Mouse (Mus musculus) layer of hippocampus, adult 18-20 months (tissue): ENCODE data around the gene Plin3. TPM values are rescaled to one million over a fixed set of nuclear protein-coding genes. Genes with fewer than 3 reads are reported as not detected.

ENCODE experiments used
- DNase-seq, 2 experiments: peaks; one replicate each; pipeline ENCODE4 v3.0.0; 2022; ENCODE audit warnings: low spot score in 2 of 2
- total RNA-seq, 2 experiments: library from RNA; stranded (reverse); gene quantifications; 2 replicates each; pipeline ENCODE4 v1.2.3; 2021

Plin3 gene
- total RNA-seq, 2 experiments from 2014 or later, result 19.1 to 21.8 TPM

DNA sequence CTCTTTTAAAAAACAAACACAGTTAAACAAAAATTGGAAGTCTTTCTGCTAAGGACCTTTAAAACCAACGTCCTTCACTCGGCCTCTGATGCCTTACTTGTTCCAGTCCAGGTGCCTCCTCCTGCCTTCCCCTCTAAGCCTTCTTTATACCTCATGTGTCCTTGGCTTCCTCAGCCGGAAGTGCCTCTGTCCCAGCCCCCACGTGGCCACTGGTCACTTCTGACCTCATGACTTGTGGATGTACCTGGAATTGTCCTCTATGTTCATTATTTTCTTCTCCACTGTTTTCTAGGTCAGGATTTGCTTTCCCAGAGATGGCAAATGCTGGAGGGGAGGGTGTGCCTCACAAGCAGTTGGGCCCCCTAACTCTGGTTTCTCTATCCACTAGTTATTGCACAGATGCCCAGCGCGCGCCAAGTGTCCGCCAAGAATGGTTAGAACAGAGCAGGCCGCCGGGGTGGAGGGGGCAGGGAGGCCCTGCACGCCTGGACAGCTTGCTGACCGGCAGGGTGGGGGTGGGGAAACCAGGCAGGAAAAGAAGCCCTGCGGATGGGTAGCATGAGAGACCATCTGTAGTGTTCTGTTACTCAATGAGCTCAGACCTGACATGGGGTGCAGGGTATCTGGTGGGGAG is 9.8 kb upstream of the Plin3 start:
- DNase-seq, result no peak

DNA sequence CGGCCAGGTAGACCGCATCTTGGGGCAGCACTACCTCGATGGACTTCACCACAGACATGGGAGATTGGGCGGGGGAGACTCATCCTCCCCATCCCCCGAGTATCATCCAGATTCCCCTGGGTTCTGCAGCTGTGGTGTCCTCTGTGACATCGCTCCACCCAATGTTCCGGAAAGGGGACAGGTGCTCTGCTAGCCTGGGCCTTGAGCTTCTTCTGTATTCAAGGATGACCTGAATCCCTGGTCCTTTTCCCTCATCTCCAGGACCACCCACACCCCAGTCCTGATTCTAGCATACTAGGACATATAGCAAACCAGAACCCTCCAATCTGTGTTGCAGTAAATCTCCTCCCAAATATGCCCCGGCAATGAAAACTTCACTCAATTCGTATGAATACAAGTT is 7.5 kb upstream of the Plin3 start, which contains the start of gene Arrdc5:
Gene Arrdc5 (minus strand): TSS at position 101 of the 400 bp plus-strand sequence.
- no peak for DNase-seq

DNA sequence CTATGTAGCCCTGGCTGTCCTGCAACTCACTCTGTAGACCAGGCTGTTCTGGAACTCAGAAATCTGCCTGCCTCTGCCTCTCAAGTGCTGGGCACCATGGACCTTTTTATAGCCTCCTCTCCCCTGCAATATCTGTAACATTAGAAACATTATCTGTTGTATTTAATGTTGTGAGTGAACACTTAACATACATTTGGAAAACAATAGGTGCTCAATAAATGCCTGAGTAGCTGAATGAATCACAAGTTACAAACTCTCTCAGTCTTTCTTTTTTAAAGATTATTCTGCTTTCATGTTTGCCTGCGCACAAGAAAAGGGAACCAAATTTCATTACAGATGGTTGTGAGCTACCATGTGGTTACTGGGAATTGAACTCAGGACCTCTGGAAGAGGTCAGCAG is 5.6 kb upstream of the Plin3 start:
- no peak for DNase-seq

DNA sequence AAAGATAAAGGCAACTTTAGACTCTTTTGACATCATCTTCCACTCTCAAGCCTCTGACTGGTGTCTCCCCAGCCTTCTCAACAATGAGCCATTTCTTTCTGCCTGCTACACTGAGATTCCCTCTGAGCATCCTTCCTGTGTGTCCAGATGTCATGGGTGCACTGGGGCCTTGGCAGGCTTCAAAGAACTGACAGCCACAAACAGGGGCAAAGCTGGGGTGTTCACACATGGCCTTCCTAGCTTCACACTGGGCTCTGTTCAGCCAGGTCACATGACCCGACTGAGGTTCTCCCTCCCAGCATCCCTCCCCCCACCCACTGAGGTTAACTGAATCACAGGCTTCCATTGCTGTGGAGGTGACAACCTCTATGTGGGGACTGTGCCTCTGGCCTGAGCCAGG is 3.5 kb upstream of the Plin3 start:
- DNase-seq, result no peak

DNA sequence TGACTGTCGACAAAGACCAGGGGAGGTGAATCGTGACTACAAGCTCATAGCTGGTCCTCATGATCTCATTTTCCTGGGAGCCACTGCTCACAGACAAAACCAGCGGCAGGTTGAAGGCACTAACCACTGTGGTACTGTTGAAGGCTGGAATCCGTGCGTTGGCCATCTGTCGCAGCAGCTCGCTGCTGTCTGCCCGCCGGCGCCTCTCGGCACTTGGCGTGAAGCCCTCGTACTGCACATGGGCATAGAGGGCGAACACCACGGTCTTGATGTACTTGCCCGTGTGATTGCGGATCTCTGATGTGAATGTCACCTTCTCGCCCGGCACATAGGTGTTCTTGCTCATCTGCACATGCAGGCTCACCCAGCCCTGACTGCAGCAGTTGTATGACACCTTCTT is 1.6 kb upstream of the Plin3 start:
- DNase-seq, result peak in 1 of 2 experiments; percentile 57

DNA sequence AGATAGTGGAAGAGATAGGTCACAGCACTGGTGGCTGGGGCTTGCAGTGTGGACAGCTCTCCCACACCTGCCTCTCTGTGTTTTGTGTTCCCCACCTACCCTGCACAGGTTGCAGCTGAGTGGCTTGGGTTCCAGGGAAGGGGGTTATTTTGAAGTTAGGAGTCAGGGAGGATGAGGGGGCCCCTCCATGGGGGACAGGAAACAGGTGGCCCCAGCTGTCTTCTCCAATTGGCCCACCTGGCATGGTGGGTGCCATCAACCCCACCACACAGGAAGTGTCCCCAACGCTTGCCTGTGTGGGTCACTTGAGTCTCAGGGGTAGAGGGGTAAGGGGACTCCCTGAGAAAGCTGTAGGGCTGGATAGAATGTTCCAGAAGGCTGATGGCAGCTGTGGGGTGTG is 618 bp upstream of the Plin3 start:
- DNase-seq, result no peak

DNA sequence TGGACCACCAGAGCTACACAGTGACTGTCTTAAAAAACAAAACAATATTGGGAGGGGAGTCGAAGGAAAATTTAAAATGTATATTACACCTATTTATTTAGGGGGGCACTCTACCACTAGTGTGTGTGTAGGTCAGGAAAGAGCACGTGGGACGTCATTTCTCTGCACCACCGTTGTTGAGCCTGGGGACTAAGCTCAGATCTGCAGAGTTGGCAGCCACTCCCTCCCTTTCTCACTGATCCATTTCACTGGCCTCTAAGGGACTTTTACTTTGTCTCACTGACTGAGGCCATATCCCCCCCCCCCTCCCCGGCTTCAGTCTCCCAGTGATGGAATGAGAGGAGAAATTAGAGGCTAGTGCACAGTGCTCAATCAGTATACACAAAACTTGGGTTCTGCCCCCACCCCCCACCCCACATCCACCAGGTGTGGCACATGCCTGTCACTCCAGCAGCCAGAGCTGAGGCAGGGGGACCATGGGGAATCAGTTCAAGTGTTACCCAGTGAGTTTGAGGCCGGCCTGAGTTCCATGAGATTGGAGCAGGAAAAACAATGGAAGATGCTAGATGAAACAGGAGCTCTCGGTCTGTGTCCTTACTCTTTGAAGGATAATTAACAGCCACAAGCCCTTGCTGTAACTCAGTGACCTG is 722 bp downstream of the Plin3 start:
- DNase-seq, result no peak

DNA sequence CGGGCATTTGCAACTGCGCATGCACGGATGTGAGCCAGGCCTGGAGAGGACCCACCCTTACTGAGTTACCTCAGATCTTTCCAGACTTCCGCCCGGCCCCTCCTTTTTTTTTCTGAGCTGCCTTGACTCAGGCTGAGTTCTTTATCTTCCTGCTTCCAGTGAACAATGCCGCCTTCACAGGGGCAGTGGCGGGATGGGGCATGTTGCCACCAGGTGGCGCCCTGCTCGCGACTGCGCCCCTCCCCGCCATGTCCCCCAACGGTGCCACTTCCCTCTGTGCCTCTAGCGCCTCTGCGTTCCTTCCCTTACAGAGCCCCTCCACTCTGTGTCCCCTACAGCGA is 1.5 kb downstream of the Plin3 start:
- DNase-seq, result peak in 1 of 2 experiments; percentile 75

DNA sequence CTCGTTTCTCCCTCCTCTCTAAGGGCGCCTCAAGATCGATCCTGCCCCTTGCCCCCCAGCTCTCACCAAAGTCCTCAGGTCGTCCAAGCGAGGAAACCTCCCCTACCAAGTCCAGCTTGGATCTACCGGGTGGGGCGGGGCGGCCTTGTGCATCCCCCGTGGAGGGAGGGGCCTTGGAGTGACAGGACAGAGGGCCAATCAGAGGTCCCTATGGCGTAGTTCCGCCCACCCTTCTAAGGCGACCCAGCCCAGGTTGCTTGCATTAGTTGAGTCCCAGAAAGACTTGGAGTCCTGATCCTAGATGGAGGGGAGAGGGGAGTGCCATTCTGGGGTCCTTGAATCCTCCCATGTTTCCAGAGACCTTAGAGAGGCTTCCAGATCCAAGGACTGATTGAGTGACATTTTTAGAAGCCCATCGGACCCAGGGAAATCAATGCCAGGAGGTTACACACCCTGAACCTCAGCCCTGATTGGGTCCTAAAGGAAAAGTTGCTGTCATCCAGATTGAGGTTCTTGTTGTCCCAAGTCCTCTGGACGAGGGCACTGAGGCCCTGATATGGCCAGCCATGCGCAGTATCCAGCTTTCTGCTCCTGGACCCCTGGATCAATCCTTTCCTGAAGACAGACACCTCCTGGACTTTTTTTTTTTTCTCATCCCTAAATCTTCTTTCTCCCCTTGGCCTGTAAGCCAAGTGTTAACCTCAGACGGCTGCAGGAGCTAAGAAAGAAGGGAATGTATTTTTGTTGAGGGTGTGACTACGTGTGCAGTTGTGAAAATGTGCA is 2.1 kb downstream of the Plin3 start:
- DNase-seq, result peak in 1 of 2 experiments; percentile 79

DNA sequence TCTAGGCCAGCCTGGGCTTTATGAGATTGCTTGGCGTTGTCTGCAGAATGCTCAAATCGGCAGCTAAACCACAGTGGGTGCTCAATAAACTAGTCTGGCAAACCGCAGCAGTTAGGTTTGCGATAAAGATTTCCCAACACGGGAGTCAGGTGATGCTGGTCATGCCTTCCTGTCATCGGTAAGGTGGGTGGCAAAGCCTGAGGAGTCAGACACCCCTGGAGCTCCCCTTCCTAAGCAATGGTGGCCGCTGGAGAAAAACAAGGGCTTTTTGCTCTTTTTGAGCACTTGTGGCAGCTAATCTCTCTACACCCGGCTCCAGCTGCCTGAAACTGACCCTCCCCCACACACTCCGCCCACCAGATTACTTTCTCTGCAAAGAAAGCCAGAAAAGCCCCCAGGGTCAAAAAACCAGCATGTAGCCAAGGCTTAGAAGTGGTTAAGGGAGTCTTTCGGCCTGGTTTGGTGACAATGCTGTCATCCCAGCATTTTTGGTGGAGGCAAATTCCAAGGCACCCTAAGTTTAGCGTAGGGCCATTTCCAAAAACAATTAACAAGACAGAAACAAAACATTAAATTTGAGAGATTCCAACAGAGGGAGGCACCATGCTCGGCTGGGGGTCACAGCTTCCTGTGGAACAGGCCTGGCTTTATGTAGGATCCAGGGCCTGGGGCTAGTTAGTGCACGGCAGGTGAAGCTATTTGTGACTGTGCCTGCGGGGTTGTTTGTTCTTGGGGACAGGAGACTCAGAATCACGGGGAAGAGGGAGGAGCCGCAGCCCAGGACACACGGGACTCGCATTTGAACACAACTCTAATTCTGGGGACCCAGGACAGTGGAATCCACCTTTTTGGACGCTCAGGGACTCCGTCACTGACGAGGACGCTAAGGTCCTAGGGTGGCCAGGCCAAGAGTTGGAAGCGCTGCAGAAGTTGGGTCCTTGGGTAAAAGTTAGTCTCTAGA is 3.0 kb downstream of the Plin3 start:
- no peak for DNase-seq

DNA sequence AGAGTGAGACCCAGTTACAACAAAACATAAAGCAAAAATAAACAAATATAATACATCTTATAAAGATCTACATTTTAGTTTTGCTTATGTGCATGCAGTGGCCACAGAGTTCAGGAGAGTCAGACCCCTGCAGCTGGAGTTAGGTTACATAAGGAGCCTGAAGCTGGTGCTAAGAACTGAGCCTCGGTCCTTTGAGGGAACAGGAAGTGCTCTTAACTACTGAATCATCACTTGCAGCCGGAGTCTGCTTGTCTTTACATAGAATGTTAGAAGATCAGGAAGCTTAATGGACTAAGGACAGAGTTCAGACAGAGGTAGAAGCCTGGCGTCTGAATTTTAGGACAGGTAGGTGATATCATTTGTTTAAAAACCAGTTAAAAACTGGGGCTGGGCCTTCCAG is 3.8 kb downstream of the Plin3 start:
- DNase-seq, result no peak

DNA sequence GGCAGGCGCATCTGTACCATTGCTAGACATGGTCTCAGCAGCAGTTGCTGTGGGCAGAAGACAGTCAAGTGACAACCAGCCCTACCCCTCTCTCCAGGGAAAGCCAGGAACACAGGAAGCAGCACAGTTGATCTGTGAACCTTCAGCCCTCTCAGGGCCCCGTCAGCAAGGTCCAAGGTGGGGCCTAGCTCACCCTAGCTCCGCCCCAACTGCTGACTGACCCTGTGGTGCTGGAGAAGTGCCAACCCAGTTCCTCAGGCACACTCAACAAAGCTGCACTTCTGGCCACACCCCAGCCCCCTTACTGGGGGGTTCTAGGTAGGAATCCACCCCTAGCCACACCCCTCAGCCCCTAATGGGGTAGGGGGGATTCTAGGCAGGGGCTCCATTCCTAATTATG is 4.8 kb downstream of the Plin3 start:
- no peak for DNase-seq

DNA sequence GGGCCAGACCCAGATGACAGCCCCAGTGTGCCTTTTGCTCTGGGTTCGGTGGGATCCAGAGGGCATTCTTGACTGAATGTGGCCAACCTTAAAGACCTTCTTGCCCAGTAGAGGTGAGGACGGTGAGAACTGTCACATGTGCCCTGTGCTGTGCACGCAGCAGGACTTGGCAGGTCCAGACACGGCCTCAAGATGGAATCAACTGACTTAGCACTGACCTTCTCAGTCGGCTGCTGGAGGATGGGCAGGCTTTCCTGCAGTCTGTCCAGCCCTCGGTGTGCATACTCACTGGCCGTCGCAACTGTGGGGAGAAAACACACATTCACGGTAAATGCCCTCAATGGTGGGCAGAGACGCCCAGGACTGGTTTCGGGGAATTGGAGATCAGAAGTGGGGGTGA is 6.7 kb downstream of the Plin3 start:
- no peak for DNase-seq

DNA sequence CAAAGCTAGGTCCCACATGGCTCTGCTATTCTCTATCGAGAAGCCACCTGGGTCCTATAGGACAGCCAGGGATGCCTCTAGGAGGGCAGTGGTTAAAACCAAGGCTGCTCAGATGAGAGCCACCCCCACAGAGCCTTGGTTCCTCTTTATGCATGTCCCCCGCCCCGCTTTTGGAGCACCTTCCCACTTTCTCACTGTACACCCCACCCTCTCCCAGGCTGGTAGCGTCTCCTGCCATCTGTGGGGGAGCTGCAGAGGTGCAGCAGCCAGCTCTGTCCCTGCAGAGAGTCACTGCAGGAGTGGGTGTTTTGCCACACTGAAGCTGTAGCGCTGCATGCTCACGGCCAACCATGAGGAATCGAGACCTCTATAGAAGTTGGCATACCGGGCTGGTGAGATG is 9.4 kb downstream of the Plin3 start:
- DNase-seq, result peak in 1 of 2 experiments; percentile 59

DNA sequence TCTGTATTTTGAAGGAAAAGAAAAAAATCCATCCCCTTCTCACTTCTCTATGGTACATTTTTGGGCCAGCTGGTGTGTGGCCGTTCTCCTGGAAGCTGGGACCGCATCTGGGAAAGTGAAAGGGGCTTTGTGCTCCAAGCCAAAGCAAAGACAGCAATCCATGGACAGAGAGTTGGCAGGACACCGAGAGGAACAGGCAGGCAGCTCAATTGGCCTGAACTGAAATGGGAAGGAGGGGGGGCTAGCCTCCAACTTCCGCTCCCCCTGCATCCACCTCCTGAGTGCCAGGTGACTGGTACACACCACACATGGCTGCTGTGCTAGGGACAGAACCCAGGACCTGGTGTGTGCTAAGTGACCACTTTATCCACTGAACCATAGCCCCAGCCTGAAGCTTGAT is 9.9 kb downstream of the Plin3 start:
- DNase-seq, result peak in 1 of 2 experiments; percentile 67

DNA sequence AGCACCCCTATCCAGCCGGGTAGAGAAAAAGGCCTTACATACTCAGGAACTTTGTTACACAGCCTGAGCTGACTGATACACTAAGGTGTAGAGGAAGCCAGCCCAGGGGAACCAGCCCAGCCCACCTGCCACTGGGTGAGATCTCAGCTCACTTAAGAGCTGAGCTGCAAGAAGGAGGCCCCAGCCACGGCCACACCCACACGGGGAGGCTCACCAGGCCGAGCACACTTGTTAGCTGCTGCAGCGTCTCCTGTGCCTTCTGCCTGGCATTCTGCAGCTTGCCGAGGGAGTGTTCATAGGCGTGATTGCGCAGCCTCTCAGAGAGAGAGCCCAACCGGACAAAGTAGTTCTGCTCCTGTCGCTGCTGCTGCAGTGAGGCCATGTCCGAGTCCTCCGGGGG is 11.5 kb downstream of the Plin3 start:
- DNase-seq, result no peak

DNA sequence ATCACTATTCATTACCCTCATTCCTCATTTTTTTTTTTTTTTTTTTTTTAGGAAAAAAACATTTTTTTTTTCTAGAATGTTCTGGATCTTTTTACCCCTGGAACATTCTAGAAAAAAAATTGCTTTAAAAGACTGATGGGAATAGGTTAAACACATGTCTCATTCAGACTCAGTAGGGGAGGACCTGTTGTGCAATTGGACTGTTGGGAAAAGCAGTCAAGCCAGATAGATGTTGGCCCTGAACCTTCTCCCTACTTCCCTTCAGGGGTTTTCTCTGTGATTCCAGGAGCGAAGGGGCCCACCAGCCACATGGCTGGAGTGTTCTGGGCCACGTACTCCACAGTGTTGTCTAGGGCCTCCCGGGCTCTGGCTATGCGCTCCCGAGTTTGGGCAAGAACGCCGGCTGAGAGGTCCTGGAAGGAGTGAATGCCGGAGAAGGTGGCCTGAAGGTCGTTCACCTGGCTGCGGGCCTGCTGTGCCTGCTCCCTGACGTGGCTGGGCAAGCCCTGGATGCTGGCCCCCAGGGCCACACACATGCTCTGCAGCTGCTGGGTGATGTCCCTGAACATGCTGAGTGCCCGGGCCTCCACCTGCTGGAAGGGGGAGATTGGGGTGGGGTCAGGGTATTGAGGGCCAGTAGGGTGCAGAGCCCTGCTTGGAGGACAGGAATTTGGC is 13.1 kb downstream of the Plin3 start:
- no peak for DNase-seq

DNA sequence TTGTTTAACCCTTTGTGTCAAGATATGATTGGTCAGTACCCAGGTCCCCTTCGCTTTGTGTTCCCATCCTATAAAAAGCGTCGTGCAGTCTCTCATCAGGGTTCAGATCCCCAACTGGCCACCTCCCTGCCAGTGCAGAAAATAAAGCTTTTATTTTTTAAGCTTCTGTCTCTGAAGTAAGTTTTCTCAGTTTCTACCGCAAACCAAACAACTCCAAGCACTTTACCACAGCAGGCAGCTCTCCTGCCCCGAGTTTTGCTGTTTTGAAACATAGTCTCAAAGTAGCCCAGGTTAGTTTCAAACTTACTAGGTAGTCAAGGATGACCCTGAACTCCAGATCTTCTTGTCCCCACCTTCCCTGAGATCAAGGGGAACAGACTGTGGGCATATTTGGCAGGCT is 14.3 kb downstream of the Plin3 start:
- DNase-seq, result no peak

DNA sequence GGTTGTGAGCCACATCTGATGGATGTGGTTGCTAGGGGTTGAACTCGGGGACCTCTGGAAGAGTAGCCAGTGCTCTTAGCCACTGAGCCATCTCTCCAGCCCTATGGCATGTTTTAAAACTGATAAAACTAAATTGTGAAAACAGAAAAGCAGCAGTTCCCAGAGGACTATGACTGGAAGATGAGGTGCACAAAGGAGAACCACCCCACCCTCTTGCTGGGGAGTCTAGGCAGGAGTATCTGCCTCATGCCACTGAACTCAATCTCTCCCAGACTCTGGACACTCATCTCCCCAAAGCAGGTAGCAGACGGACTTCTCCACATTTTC is 15.1 kb downstream of the Plin3 start:
- DNase-seq, result no peak

DNA sequence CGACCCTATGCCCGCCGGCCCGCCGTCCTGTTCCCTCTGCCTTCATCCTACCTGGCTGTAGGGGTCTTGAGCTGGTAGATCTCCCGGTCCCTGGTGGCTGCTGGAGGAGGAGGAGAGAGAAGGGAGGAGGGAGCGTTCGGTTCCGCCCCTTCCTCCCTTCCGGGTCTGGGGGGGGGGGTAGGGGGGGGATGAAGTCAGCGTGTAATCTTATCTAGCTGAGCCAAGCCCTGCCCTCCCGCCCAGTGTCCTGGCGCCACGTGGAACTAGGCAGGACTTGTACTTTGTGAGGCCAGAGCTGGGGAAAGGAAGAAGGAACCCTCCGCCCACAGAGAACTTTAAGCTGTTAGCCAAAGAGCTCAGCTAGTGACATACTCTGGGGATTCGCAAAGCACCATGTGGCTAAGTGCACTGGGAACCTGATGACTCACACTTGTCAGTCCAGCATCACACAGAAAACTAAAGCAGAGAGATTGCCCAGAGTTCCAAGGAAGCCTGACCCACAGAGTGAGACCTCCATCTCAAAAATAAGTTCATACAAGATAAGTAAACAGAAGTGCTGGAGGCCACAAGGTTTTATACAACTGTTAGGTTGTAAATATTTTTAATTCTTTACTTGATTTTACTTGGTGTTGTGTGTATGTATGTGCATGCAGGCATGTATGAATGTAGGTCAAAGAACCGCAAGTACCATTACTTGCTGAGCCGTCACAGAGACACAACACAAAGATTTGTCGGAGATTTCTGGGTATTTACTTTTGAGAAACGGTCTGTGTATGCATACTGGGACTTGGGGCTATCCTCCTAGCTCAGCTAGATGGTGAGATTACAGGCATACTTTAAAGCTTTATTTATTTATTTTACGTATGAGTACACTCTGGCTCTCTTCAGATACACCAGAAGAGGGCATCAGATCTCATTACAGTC is 15.8 kb downstream of the Plin3 start, which contains the start of gene Ticam1:
Gene Ticam1 (minus strand): TSS at position 144 of the 924 bp plus-strand sequence.
- DNase-seq, result peak; percentile 61 to 85
